Mouse (Mus musculus): ENCODE measurements around the gene S100a4. TPM values are rescaled to one million over a fixed set of nuclear protein-coding genes. Genes with fewer than 3 reads are reported as not detected.

The S100a4 gene
- 1 to 10 TPM; 2.5 to 5.5 (median 4.9) TPM for total RNA-seq (2022)

GRCm38 (mm10) chr3:90603623-90604022 is at the start of gene S100a4:
S100a4 (plus strand) TSS chr3:90603771.
- no peak for DNase-seq (ENCODE audit: low spot score in 2 of 2)

- DNase-seq (ENCODE audit: low spot score in 2 of 2) = peak in 1 of 2 experiments; percentile 61
These were observed 47.6 kb upstream of the S100a4 start for GRCm38 (mm10) chr3:90555954-90556353.

GRCm38 (mm10) chr3:90560008-90560628 is 43.5 kb upstream of the S100a4 start, which contains the start of gene S100a3:
S100a3 (plus strand) TSS chr3:90560578.
- no peak for DNase-seq (ENCODE audit: low spot score in 2 of 2)

- DNase-seq (ENCODE audit: low spot score in 2 of 2) = no peak
These were observed 28.9 kb upstream of the S100a4 start for GRCm38 (mm10) chr3:90574691-90575090.

GRCm38 (mm10) chr3:90575320-90575719 is 28.3 kb upstream of the S100a4 start:
- no peak for DNase-seq (ENCODE audit: low spot score in 2 of 2)

GRCm38 (mm10) chr3:90576351-90577001 is 27.1 kb upstream of the S100a4 start:
- DNase-seq (ENCODE audit: low spot score in 2 of 2) = no peak

- no peak for DNase-seq (ENCODE audit: low spot score in 2 of 2)
These were observed 24.1 kb upstream of the S100a4 start for GRCm38 (mm10) chr3:90579433-90579832.

- no peak for DNase-seq (ENCODE audit: low spot score in 2 of 2)
These were observed 22.4 kb upstream of the S100a4 start for GRCm38 (mm10) chr3:90581141-90581540.

GRCm38 (mm10) chr3:90582156-90582555 is 21.4 kb upstream of the S100a4 start:
- no peak for DNase-seq (ENCODE audit: low spot score in 2 of 2)

GRCm38 (mm10) chr3:90582556-90582955 is 21.0 kb upstream of the S100a4 start:
- no peak for DNase-seq (ENCODE audit: low spot score in 2 of 2)

GRCm38 (mm10) chr3:90583893-90584292 is 19.7 kb upstream of the S100a4 start:
- DNase-seq (ENCODE audit: low spot score in 2 of 2) = no peak

GRCm38 (mm10) chr3:90585595-90585994 is 18.0 kb upstream of the S100a4 start:
- DNase-seq (ENCODE audit: low spot score in 2 of 2) = peak in 1 of 2 experiments; percentile 81

GRCm38 (mm10) chr3:90586016-90586643 is 17.4 kb upstream of the S100a4 start:
- no peak for DNase-seq (ENCODE audit: low spot score in 2 of 2)

- DNase-seq (ENCODE audit: low spot score in 2 of 2) = peak in 1 of 2 experiments; percentile 43
These were observed 16.7 kb upstream of the S100a4 start for GRCm38 (mm10) chr3:90586906-90587305.

- DNase-seq (ENCODE audit: low spot score in 2 of 2) = peak in 1 of 2 experiments; percentile 80
These were observed 16.0 kb upstream of the S100a4 start for GRCm38 (mm10) chr3:90587361-90588101.

GRCm38 (mm10) chr3:90589390-90589789 is 14.2 kb upstream of the S100a4 start:
- no peak for DNase-seq (ENCODE audit: low spot score in 2 of 2)

- no peak for DNase-seq (ENCODE audit: low spot score in 2 of 2)
These were observed 13.6 kb upstream of the S100a4 start, which contains the start of gene S100a2 for GRCm38 (mm10) chr3:90589947-90590346. S100a2 (plus strand) TSS chr3:90590247.

- DNase-seq (ENCODE audit: low spot score in 2 of 2) = no peak
These were observed 9.1 kb upstream of the S100a4 start for GRCm38 (mm10) chr3:90594466-90594865.

GRCm38 (mm10) chr3:90595556-90595955 is 8.0 kb upstream of the S100a4 start:
- DNase-seq (ENCODE audit: low spot score in 2 of 2) = no peak

GRCm38 (mm10) chr3:90596810-90597209 is 6.8 kb upstream of the S100a4 start:
- DNase-seq (ENCODE audit: low spot score in 2 of 2) = no peak

- DNase-seq (ENCODE audit: low spot score in 2 of 2) = no peak
These were observed 5.8 kb upstream of the S100a4 start for GRCm38 (mm10) chr3:90597736-90598135.

GRCm38 (mm10) chr3:90598212-90598611 is 5.4 kb upstream of the S100a4 start:
- no peak for DNase-seq (ENCODE audit: low spot score in 2 of 2)
